Mouse (Mus musculus): ENCODE results near the gene Trak1. TPM values are rescaled to one million over a fixed set of nuclear protein-coding genes. Genes with fewer than 3 reads are reported as not detected.
"Not testable (repeated sequence)": the region's sequence is repeated elsewhere in the genome, so short reads cannot be mapped to it uniquely, and the experiment has no call there.

Gene Trak1
- total RNA-seq, 2 experiments from 2014 or later = 180 to 193 TPM

DNA sequence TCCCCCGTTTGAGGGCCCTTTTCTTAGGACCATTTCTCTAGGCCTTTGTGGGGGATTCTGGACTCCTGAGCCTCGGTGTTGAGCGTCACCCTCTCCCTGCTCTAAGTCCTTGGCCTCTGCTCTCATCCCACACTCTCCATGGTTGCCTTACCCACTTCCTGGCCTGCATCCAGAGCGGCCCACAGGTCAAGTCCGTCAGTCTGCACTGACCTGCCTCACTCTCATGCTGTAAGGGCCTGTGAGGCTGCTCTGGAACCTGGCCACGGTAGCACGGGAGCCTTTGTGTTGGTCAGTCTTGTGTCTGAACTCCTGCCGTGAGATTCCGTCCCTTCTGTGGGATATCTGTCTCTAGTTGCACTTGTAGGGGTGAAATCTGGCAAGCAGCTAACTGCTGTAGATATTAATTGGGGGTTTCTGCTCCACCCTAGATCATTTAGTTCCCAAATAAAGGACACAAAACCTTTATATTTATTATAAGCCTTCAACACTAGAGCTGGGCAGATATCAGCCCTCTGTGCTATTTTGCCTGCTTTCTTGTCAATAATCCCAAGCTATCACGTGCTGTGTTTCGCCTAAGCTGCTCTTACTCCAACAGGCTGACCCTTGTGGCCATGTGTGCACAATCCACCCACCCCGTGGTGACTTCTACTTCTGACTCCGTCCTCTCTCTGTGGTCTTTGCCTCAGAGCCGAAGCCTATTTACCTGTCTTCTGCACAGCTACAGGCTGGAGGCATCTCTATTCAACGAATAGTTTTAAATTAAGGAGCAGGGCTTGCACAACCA lies 136.6 kb downstream of the Trak1 start:
- no peak for DNase-seq

DNA sequence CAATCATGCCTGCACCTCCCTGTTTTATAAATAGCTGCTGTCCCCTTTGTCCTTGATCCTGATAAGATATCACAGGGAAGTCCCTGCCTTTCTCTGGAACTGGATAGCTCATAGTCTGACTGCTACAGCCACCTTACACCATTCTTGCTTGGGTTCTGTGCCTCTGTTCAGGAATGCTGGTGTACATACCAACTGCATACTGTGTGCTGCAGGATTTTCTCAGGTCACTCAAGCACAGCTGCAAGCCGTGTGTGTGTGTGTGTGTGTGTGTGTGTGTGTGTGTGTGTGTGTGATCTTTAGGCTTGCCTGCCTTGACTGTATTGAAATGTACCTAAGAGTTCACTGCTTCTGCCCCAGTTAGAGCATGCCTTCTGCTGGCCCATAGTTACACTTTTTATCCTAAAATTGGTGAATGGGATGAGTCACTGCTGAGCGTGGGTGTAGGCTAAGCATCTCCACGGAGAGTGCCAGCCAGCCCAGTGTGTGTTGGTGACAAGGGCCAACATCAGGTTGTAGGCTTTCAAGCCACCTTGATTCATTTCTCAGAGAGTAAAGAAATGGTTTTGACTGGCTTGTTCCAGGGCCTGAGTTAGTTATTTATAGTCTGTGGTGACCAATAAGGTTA lies 138.1 kb downstream of the Trak1 start:
- DNase-seq = no peak

DNA sequence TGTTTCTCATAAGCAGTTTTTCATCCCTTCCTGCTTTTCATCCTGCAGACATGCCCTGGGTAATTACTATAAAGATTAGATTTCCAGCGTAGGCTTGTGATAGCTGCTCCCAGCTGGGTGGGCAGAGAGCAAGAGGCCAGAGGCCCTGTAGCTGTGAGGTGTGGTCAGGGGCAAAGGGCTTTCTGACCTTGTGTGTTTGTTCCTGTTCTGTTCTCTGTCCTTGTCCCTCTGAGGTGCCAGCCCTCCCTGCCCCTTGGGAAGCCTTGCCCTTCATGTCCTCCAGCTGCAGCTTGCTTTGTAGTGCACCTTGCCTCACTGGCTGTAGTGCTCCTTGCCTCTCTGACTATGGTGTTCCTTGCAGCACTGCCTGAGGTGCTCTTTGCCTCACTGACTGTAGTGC lies 139.2 kb downstream of the Trak1 start:
- no peak for DNase-seq

GRCm38 (mm10) chr9:121442145-121442544 lies 144.8 kb downstream of the Trak1 start:
- no peak for DNase-seq

DNA sequence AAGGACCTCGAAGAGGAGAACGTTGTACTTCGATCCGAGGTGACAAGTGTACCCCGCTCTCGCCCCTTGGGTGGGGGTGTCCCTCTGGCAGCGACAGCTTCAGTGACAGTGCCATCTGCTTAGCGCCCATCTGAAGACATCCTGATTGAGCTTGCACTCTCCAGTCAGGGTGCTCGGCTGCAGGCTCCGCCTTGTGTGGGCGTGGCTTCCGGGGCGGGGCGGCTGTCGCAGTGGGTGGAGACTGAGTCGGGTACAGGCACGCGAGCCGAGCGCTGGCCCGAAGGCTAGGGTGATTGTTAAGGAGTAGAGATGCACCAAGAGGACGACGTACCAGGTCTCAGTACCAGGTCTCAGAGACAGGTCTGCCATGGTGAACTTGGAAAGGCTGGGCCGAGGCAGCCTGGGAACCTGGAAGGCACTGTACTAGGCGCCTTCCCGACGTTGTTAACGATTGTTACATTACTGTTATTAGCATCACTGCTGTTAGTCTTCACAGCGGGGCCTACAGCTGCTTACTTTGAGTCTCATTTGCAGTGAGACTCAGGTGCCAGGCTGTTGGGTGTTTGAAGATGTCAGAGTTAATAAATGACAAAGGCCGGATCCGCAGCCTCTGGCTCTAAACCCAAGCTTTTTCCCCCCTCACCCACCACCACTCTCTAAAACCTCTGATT lies 146.5 kb downstream of the Trak1 start:
- no peak for DNase-seq

GRCm38 (mm10) chr9:121444367-121444707 lies 147.0 kb downstream of the Trak1 start:
- DNase-seq = no peak

- DNase-seq = no peak
Observed at GRCm38 (mm10) chr9:121445364-121445763, 148.1 kb downstream of the Trak1 start.

DNA sequence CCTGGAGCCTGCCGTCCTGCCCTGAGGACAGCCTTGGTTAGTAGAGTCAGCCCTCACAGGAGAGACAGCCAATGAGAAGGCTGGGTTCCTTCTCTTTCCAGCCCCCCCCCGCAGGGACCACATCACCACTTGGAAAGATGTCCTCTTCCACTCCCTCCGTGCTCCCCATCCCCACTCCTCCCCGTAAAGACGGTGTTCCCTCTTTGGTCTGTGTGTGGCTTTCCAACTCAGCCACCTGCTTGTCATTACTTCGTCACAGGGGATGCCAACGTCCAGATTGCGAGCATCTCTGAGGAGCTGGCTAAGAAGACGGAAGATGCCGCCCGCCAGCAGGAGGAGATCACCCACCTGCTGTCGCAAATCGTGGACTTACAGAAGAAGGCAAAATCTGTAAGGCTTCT lies 149.1 kb downstream of the Trak1 start:
- no peak for DNase-seq

DNA sequence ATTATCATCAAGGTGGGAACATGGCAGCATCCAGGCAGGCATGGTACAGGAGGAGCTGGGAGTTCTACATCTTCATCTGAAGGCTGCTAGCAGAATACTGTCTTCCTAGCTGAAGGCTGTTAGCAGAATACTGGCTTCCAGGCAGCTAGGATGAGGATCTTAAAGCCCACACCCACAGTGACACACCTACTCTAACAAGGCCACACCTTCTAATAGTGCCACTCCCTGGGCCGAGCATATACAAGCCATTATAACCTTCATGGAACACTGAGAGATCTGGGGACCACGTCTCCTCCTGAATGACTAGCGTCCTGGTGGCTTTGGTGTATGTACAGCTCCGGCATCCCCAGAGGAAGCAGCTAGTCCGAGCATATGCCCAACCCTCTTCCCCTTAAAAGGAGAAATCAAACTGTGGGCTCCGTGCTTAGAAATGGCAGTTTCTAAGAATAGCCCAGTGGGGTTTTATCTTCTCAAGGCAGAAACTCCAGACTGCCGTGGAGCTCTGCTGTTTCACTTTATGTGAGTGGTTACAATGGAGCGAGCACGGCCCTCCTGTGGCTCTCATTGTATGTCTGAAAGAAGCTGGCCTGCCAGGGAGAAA lies 155.1 kb downstream of the Trak1 start:
- not testable (repeated sequence) for DNase-seq

DNA sequence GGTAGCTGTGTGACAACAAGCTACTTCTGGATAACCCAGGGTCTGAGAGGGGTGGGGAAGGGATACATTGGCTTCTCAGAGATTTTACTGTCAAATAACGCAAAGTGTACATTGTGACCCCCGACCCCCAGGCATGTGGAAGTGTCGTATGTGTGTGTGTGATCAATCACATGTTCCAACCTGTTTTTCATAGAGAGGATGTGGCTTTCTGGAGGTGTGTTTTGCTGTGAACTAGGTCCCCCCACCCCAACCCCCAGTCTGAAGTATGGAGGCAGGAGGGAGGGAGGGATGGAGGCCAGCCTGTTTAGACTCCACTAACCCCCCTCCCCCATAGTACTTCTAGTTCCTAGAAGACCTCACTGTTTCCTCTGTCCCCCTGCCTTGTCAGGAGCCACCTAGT lies 157.6 kb downstream of the Trak1 start:
- no peak for DNase-seq

GRCm38 (mm10) chr9:121456739-121457515 lies 159.6 kb downstream of the Trak1 start:
- no peak for DNase-seq

GRCm38 (mm10) chr9:121458466-121458865 lies 161.2 kb downstream of the Trak1 start:
- no peak for DNase-seq

DNA sequence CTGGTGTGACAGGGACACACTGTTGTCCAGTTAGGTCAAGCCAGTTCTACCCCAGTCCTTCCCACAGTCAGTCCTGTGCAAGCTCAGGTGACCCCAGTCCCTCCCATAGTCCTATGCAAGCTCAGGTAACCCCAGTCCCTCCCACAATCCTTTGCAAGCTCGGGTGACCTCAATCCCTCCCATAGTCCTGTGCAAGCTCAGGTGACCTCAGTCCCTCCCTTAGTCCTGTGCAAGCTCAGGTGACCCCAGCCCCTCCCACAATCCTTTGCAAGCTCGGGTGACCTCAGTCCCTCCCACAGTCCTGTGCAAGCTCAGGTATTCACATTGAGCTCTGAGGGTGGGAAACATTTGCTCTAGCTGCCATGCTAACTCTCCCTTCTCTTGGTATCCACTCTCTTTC lies 162.6 kb downstream of the Trak1 start:
- no peak for DNase-seq

DNA sequence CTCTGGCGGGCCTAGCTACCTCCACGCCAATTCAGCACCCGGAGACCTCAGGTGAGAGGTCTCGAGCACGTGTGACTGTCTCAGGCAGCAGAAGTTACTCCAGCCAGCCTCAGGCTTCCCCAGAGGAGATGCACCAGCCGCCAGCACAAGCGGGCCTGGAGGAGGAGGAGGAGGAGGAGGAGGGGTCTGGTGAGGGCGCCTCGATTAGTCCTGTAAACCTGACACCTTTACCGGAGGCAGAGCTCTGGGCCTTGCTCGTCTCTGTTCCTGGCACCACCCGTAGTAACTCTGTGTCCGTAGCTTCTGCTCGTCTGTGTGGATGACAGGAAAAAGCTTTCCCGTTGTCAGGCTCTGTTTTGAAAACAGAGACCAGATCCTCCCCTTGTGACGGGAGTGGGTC lies 163.2 kb downstream of the Trak1 start:
- DNase-seq = no peak

- no peak for DNase-seq
Observed at GRCm38 (mm10) chr9:121467460-121467859, 170.2 kb downstream of the Trak1 start.

- DNase-seq = no peak
Observed at GRCm38 (mm10) chr9:121469711-121470110, 172.4 kb downstream of the Trak1 start.

GRCm38 (mm10) chr9:121474771-121475170 lies 177.5 kb downstream of the Trak1 start:
- no peak for DNase-seq

DNA sequence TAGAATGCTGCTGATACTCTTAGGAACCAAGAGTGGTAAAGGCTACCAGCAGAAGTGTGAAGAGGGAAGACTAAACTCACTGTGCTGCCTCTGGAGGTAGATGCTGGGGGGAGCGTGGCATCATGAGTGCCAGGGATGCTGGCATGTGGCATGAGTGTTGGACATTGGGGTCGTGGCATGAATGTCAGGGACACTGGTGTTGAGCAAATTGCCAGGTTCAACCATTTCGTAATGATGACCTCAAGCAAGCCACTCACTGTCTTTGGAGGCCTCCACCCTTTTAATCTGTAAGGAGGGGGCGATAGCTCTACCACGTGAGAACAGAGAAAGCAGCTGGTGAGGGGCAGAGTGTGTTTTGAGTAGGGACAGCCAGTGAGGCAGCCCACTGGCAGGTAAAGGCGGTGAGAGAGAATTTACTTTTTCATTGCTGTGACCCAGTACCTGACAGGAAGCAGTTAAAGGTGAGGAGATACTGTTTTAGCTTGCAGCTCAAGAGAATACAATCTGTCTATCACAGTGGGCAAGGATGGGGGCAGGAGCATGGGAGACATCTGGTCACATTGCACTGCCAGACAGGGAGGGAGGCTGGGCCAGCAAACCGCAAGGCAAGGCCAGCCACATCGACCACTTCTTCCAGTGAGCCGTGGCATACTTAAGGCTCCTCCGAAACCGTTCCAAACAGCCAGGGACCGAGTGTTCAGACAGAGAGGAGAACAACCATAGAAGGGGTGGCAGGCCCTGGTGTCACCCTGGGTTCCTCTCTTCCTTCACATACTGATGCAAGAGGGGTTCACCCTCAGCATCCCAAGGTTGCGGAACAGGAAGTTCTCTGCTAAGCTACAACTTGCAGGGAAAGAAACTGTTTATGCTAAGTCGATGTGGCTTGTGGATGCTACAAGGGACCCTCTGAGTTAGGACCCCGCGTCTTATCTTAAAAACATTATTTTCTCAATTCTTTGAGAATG lies 178.5 kb downstream of the Trak1 start:
- DNase-seq = no peak

DNA sequence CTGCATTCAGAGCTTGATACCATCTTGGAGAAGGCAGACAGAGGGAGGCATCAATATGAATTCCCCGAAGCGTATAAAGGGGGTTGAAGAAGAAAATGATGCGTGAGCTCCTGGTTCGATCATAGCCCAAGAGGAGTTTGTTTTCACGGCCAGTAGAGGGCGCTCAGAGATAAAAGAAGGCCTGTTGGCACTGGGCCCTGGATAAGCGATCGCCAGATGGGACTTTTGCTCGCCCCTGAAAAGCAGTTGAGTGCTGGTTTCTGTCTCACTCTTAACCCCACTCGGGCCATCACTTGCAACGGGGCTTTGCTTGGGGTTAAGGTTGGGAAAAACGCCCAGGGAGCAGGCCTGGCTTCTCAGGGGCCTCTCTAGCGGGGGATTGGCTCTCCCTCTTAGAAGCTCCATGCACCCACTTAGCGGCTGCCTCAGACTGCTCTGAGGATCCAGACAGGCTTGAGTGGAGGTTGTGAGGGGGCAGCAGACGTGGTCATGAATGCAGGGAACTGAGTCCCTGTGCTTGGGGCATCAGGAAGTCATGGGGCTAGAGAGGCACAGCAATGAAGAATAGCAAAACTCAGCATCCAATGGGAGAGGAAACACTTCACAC lies 180.1 kb downstream of the Trak1 start:
- peak; percentile 41 for DNase-seq

- no peak for DNase-seq
Observed at GRCm38 (mm10) chr9:121479453-121479852, 182.2 kb downstream of the Trak1 start.

- no peak for DNase-seq
Observed at GRCm38 (mm10) chr9:121487216-121487615, 189.9 kb downstream of the Trak1 start.
